Mouse (Mus musculus) layer of hippocampus, postnatal 36 days (tissue): ENCODE data around the gene Slc44a2. TPM values are rescaled to one million over a fixed set of nuclear protein-coding genes. Genes with fewer than 3 reads are reported as not detected.

Experiments
- DNase-seq, 2 experiments: peaks; one replicate each; pipeline ENCODE4 v3.0.0; 2022
- total RNA-seq, 2 experiments: library from RNA; stranded (reverse); gene quantifications; 2 replicates each; pipeline ENCODE4 v1.2.3; 2021

The Slc44a2 gene
- total RNA-seq, 2 experiments from 2014 or later, result 49.6 to 56.3 TPM

- DNase-seq, result no peak
These were observed 60.4 kb downstream of the Slc44a2 start for GRCm38 (mm10) chr9:21380868-21381267.

GRCm38 (mm10) chr9:21383966-21384365, 63.5 kb downstream of the Slc44a2 start:
- no peak for DNase-seq

- no peak for DNase-seq
These were observed 72.2 kb downstream of the Slc44a2 start for GRCm38 (mm10) chr9:21392646-21393175.

GRCm38 (mm10) chr9:21395692-21396091, 75.2 kb downstream of the Slc44a2 start:
- DNase-seq, result no peak

GRCm38 (mm10) chr9:21397170-21397569, 76.7 kb downstream of the Slc44a2 start:
- no peak for DNase-seq

GRCm38 (mm10) chr9:21401042-21401441, 80.5 kb downstream of the Slc44a2 start:
- no peak for DNase-seq

GRCm38 (mm10) chr9:21402764-21403253, 82.3 kb downstream of the Slc44a2 start:
- no peak for DNase-seq

- no peak for DNase-seq
These were observed 83.2 kb downstream of the Slc44a2 start for GRCm38 (mm10) chr9:21403745-21404144.

Other genes starting within 250 kb of the Slc44a2 start
- gene Gm49373, start 247.6 kb upstream of the Slc44a2 start, total RNA-seq, result 1 to 10 TPM; 2.5 to 2.9 TPM
- 10 to 100 TPM; 56.0 to 64.5 TPM for gene Fdx1l, start 247.1 kb upstream of the Slc44a2 start, total RNA-seq
- gene Gm38431, start 228.7 kb upstream of the Slc44a2 start, total RNA-seq, result 1 to 10 TPM; 4.8 to 5.0 TPM
- 10 to 100 TPM; 29.9 to 31.5 TPM for gene Raver1, start 228.7 kb upstream of the Slc44a2 start, total RNA-seq
- gene Tyk2, start 189.5 kb upstream of the Slc44a2 start, total RNA-seq, result 10 to 100 TPM; 14.6 to 18.0 TPM
- 100 to 1,000 TPM; 142 to 150 TPM for gene Cdc37, start 170.7 kb upstream of the Slc44a2 start, total RNA-seq
- 10 to 100 TPM; 84.2 to 86.8 TPM for gene Pde4a, start 155.0 kb upstream of the Slc44a2 start, total RNA-seq
- 10 to 100 TPM; 57.2 to 58.1 TPM for gene Keap1, start 81.3 kb upstream of the Slc44a2 start, total RNA-seq
- gene S1pr5, start 72.3 kb upstream of the Slc44a2 start, total RNA-seq, result 10 to 100 TPM; 11.1 to 11.2 TPM
- 10 to 100 TPM; 38.8 to 40.9 TPM for gene Atg4d, start 55.4 kb upstream of the Slc44a2 start, total RNA-seq
- gene Kri1, start 32.7 kb upstream of the Slc44a2 start, total RNA-seq, result 10 to 100 TPM; 48.1 to 50.2 TPM
- gene Cdkn2d, start 29.3 kb upstream of the Slc44a2 start, total RNA-seq, result 10 to 100 TPM; 53.0 to 62.9 TPM
- gene Ap1m2, start 8.4 kb upstream of the Slc44a2 start, total RNA-seq, result under 1 TPM; 0.35 to 0.57 TPM
- 100 to 1,000 TPM in 1 of 2 experiments, 10 to 100 TPM in 1; 80.8 to 107 TPM for gene Ilf3, start 47.2 kb downstream of the Slc44a2 start, total RNA-seq
- 10 to 100 TPM; 36.6 to 44.2 TPM for gene Qtrt1, start 91.1 kb downstream of the Slc44a2 start, total RNA-seq
- 10 to 100 TPM; 58.1 to 70.6 TPM for gene Dnm2, start 104.2 kb downstream of the Slc44a2 start, total RNA-seq
- 10 to 100 TPM; 10.6 to 11.4 TPM for gene Tmed1, start 189.6 kb downstream of the Slc44a2 start, total RNA-seq
- gene AB124611, start 205.5 kb downstream of the Slc44a2 start, total RNA-seq, result under 1 TPM in 1 of 2 experiments, not detected in 1; 0.33 TPM
- gene Carm1, start 226.2 kb downstream of the Slc44a2 start, total RNA-seq, result 10 to 100 TPM; 75.6 to 81.5 TPM